Mouse (Mus musculus) cortical plate, adult 2 months (tissue): ENCODE measurements around the gene Edem1.

Experiments
- CTCF ChIP-seq: fragments of 200-500 bp; IDR thresholded peaks from 2 replicates; pipeline ENCODE4 v1.5.1; 2011; ENCODE audit warnings: mild to moderate bottlenecking, control low read depth, low read length; ENCODE audit not compliant: insufficient read depth; ENCODE audit errors: extremely low read depth
- POLR2A ChIP-seq: fragments of 200-500 bp; IDR thresholded peaks from 2 replicates; pipeline ENCODE4 v1.6.1; 2011; ENCODE audit warnings: mild to moderate bottlenecking, low read length, control low read depth; ENCODE audit not compliant: insufficient read depth; ENCODE audit errors: extremely low read depth

- no peak for TF ChIP-seq POLR2A
- TF ChIP-seq CTCF: no peak
Observed at GRCm38 (mm10) chr6:108785551-108785950, 42.9 kb upstream of the Edem1 start.
